Mouse (Mus musculus) naive thymus-derived CD4-positive, alpha-beta T cell, adult 2 months (primary cell): ENCODE data around the gene Vps13d.

Source experiments
- DNase-seq: peaks from one replicate; pipeline ENCODE4 v3.0.0-alpha.2; 2011; ENCODE audit warnings: low read depth

Gene Vps13d

GRCm38 (mm10) chr4:145004176-145004575, 190.6 kb downstream of the Vps13d start:
- DNase-seq: no peak

GRCm38 (mm10) chr4:145002733-145003132, 192.1 kb downstream of the Vps13d start:
- no peak for DNase-seq

GRCm38 (mm10) chr4:144999903-145000382, 194.9 kb downstream of the Vps13d start:
- no peak for DNase-seq

- no peak for DNase-seq
Measured at GRCm38 (mm10) chr4:144999572-144999880, 195.3 kb downstream of the Vps13d start.

GRCm38 (mm10) chr4:144998808-144999571, 195.8 kb downstream of the Vps13d start:
- DNase-seq: no peak

GRCm38 (mm10) chr4:144997887-144998658, 196.7 kb downstream of the Vps13d start:
- no peak for DNase-seq

- no peak for DNase-seq
Measured at GRCm38 (mm10) chr4:144996996-144997820, 197.6 kb downstream of the Vps13d start.

GRCm38 (mm10) chr4:144995826-144996225, 199.0 kb downstream of the Vps13d start:
- DNase-seq: no peak

- DNase-seq: no peak
Measured at GRCm38 (mm10) chr4:144993047-144993917, 201.5 kb downstream of the Vps13d start.

GRCm38 (mm10) chr4:144992413-144992812, 202.4 kb downstream of the Vps13d start:
- DNase-seq: no peak

GRCm38 (mm10) chr4:144988443-144989206, 206.2 kb downstream of the Vps13d start:
- DNase-seq: no peak

- no peak for DNase-seq
Measured at GRCm38 (mm10) chr4:144986016-144986805, 208.6 kb downstream of the Vps13d start.

- DNase-seq: no peak
Measured at GRCm38 (mm10) chr4:144983821-144984371, 210.9 kb downstream of the Vps13d start.

- DNase-seq: no peak
Measured at GRCm38 (mm10) chr4:144983228-144983744, 211.5 kb downstream of the Vps13d start.

- DNase-seq: peak; percentile 21
Measured at GRCm38 (mm10) chr4:144980811-144981551, 213.8 kb downstream of the Vps13d start.

GRCm38 (mm10) chr4:144980110-144980509, 214.7 kb downstream of the Vps13d start:
- no peak for DNase-seq

- DNase-seq: no peak
Measured at GRCm38 (mm10) chr4:144978039-144978438, 216.8 kb downstream of the Vps13d start.

GRCm38 (mm10) chr4:144977057-144977456, 217.7 kb downstream of the Vps13d start:
- DNase-seq: no peak

GRCm38 (mm10) chr4:144975505-144975904, 219.3 kb downstream of the Vps13d start:
- DNase-seq: no peak
